Mouse (Mus musculus): ENCODE results near the gene Cd300lg.

Gene Cd300lg

GRCm38 (mm10) chr11:102041350-102041949 is at the start of gene Cd300lg:
Gene Cd300lg, plus strand, starts transcription at chr11:102041509.
- in situ Hi-C loops (cut with MboI) = no loop called here

- in situ Hi-C loops (cut with MboI) = no loop called here
These were observed 49.5 kb upstream of the Cd300lg start for GRCm38 (mm10) chr11:101991813-101992212.

- in situ Hi-C loops (cut with MboI) = no loop called here
These were observed 48.9 kb upstream of the Cd300lg start for GRCm38 (mm10) chr11:101992411-101992810.

GRCm38 (mm10) chr11:101994100-101994499 is 47.2 kb upstream of the Cd300lg start:
- in situ Hi-C loops (cut with MboI) = no loop called here

GRCm38 (mm10) chr11:101995938-101996337 is 45.4 kb upstream of the Cd300lg start:
- in situ Hi-C loops (cut with MboI) = no loop called here

GRCm38 (mm10) chr11:101998258-101998657 is 43.1 kb upstream of the Cd300lg start:
- in situ Hi-C loops (cut with MboI) = no loop called here

GRCm38 (mm10) chr11:101999466-101999865 is 41.8 kb upstream of the Cd300lg start:
- in situ Hi-C loops (cut with MboI) = no loop called here

GRCm38 (mm10) chr11:102004251-102004650 is 37.1 kb upstream of the Cd300lg start:
- in situ Hi-C loops (cut with MboI) = no loop called here

GRCm38 (mm10) chr11:102006271-102006670 is 35.0 kb upstream of the Cd300lg start:
- in situ Hi-C loops (cut with MboI) = no loop called here

- in situ Hi-C loops (cut with MboI) = no loop called here
These were observed 34.6 kb upstream of the Cd300lg start for GRCm38 (mm10) chr11:102006688-102007087.

GRCm38 (mm10) chr11:102008372-102008771 is 32.9 kb upstream of the Cd300lg start:
- in situ Hi-C loops (cut with MboI) = no loop called here

- in situ Hi-C loops (cut with MboI) = no loop called here
These were observed 32.2 kb upstream of the Cd300lg start for GRCm38 (mm10) chr11:102008954-102009637.

GRCm38 (mm10) chr11:102010140-102010539 is 31.2 kb upstream of the Cd300lg start:
- in situ Hi-C loops (cut with MboI) = no loop called here

GRCm38 (mm10) chr11:102011510-102011909 is 29.8 kb upstream of the Cd300lg start:
- in situ Hi-C loops (cut with MboI) = no loop called here

- in situ Hi-C loops (cut with MboI) = no loop called here
These were observed 28.1 kb upstream of the Cd300lg start for GRCm38 (mm10) chr11:102013201-102013600.

GRCm38 (mm10) chr11:102015472-102015871 is 25.8 kb upstream of the Cd300lg start:
- in situ Hi-C loops (cut with MboI) = no loop called here

GRCm38 (mm10) chr11:102016136-102016535 is 25.2 kb upstream of the Cd300lg start:
- in situ Hi-C loops (cut with MboI) = no loop called here

- in situ Hi-C loops (cut with MboI) = no loop called here
These were observed 21.6 kb upstream of the Cd300lg start for GRCm38 (mm10) chr11:102019736-102020135.

GRCm38 (mm10) chr11:102021196-102021595 is 20.1 kb upstream of the Cd300lg start:
- in situ Hi-C loops (cut with MboI) = no loop called here

GRCm38 (mm10) chr11:102023406-102023805 is 17.9 kb upstream of the Cd300lg start:
- in situ Hi-C loops (cut with MboI) = no loop called here

- in situ Hi-C loops (cut with MboI) = no loop called here
These were observed 17.1 kb upstream of the Cd300lg start for GRCm38 (mm10) chr11:102024084-102024758.

GRCm38 (mm10) chr11:102024875-102025274 is 16.4 kb upstream of the Cd300lg start:
- in situ Hi-C loops (cut with MboI) = no loop called here

GRCm38 (mm10) chr11:102025354-102025753 is 16.0 kb upstream of the Cd300lg start:
- in situ Hi-C loops (cut with MboI) = no loop called here
